Mouse (Mus musculus): ENCODE measurements around the gene Gabpb2. TPM values are rescaled to one million over a fixed set of nuclear protein-coding genes. Genes with fewer than 3 reads are reported as not detected.

Gene Gabpb2
- polyA plus RNA-seq (2012; rRNA removed) (10.4 and 14.3 TPM in 2 replicates), polyA plus RNA-seq (2014; fragmentation: Nextera tagmentation; extraction: Ambion mirVana) (5.1 and 6.9 TPM in 2 replicates)

- H3K27me3 ChIP-seq (ENCODE audit: control insufficient read depth, insufficient read depth, low read length), result no peaks in the 10 kb centered on the region
- no peaks in the 10 kb centered on the region for H3K9me3 ChIP-seq (ENCODE audit: control insufficient read depth, low read length)
- WGBS (ENCODE audit: insufficient replicate concordance), result under 1% methylated on average over 56 of the region's 56 CpGs
- ATAC-seq (ENCODE audit: insufficient read depth) (peak; percentile 85), DNase-seq (ENCODE audit: low read depth in 3 of 3, low spot score in 3 of 3) (peak; percentile 83 to 87 (median 84))
- peak within 1 kb of the TSS; percentile 82 for H3K4me2 ChIP-seq (ENCODE audit: low read depth)
- peak within 1 kb of the TSS; percentile 91 for H3K27ac ChIP-seq
- peak within 1 kb of the TSS; percentile 95 for H3K9ac ChIP-seq (replicated peaks)
- peak within 1 kb of the TSS; percentile 80 to 87 for H3K4me3 ChIP-seq (ENCODE audit: insufficient read depth in 1 of 2, low read depth in 2 of 2, low read length in 2 of 2)
- peak; percentile 63 for TF ChIP-seq EP300 (IDR thresholded peaks at IDR 0.05; ENCODE audit: low read depth)
- TF ChIP-seq CTCF (IDR thresholded peaks at IDR 0.05; ENCODE audit: low read depth), result peak; percentile 98
- H3K4me1 ChIP-seq (replicated peaks; ENCODE audit: control insufficient read depth in 2 of 2, insufficient read depth in 2 of 2, low read length in 1 of 2), result peaks cover 13 to 22% of the 10 kb centered on the region in 2 experiments
- H3K36me3 ChIP-seq (replicated peaks; ENCODE audit: control insufficient read depth, insufficient read depth, low read depth), result peaks cover 18% of the 10 kb centered on the region
Observed at GRCm38 (mm10) chr3:95217255-95218134, at the start of gene Gabpb2. TSS of gene Gabpb2 (minus strand) at chr3:95217916.

- peaks cover 3% of the 10 kb centered on the region for H3K36me3 ChIP-seq (replicated peaks; ENCODE audit: control insufficient read depth, insufficient read depth, low read depth)
- ATAC-seq (ENCODE audit: insufficient read depth), result no peak
- 83% methylated on average over 3 of the region's 3 CpGs for WGBS (ENCODE audit: insufficient replicate concordance)
- no peak overlapping the region for H3K9ac ChIP-seq (replicated peaks)
- H3K27me3 ChIP-seq (ENCODE audit: control insufficient read depth, insufficient read depth, low read length), result no peaks in the 10 kb centered on the region
- TF ChIP-seq EP300 (IDR thresholded peaks at IDR 0.05; ENCODE audit: low read depth) (no peak), CTCF (IDR thresholded peaks at IDR 0.05; ENCODE audit: low read depth) (no peak)
- no peaks in the 10 kb centered on the region; a peak in 1 of 4 replicates for H3K4me1 ChIP-seq (replicated peaks; ENCODE audit: control insufficient read depth in 2 of 2, insufficient read depth in 2 of 2, low read length in 1 of 2)
- no peak overlapping the region for H3K4me3 ChIP-seq (ENCODE audit: insufficient read depth in 1 of 2, low read depth in 2 of 2, low read length in 2 of 2)
- H3K27ac ChIP-seq, result no peak overlapping the region
- H3K9me3 ChIP-seq (ENCODE audit: control insufficient read depth, low read length), result no peaks in the 10 kb centered on the region
- DNase-seq (ENCODE audit: low read depth in 3 of 3, low spot score in 3 of 3), result no peak
- H3K4me2 ChIP-seq (ENCODE audit: low read depth), result no peak overlapping the region
Observed at GRCm38 (mm10) chr3:95266052-95266451, 48.3 kb upstream of the Gabpb2 start.

GRCm38 (mm10) chr3:95264724-95265123, 47.0 kb upstream of the Gabpb2 start:
- Histone ChIP-seq H3K4me1 (replicated peaks; ENCODE audit: control insufficient read depth in 2 of 2, insufficient read depth in 2 of 2, low read length in 1 of 2) (no peaks in the 10 kb centered on the region; a peak in 1 of 4 replicates), H3K9me3 (ENCODE audit: control insufficient read depth, low read length) (no peaks in the 10 kb centered on the region), H3K4me2 (ENCODE audit: low read depth) (no peak overlapping the region), H3K27me3 (ENCODE audit: control insufficient read depth, insufficient read depth, low read length) (no peaks in the 10 kb centered on the region), H3K9ac (replicated peaks) (no peak overlapping the region), H3K27ac (no peak overlapping the region), H3K36me3 (replicated peaks; ENCODE audit: control insufficient read depth, insufficient read depth, low read depth) (peaks cover 3% of the 10 kb centered on the region), H3K4me3 (ENCODE audit: insufficient read depth in 1 of 2, low read depth in 2 of 2, low read length in 2 of 2) (no peak overlapping the region)
- DNase-seq (ENCODE audit: low read depth in 3 of 3, low spot score in 3 of 3) (no peak), ATAC-seq (ENCODE audit: insufficient read depth) (no peak)
- TF ChIP-seq CTCF (IDR thresholded peaks at IDR 0.05; ENCODE audit: low read depth), result no peak
- TF ChIP-seq EP300 (IDR thresholded peaks at IDR 0.05; ENCODE audit: low read depth), result no peak
- WGBS (ENCODE audit: insufficient replicate concordance), result 70% methylated on average over 1 of the region's 1 CpGs

- peak; percentile 47 to 57 (median 57) for DNase-seq (ENCODE audit: low read depth in 3 of 3, low spot score in 3 of 3)
- no peaks in the 10 kb centered on the region for H3K9me3 ChIP-seq (ENCODE audit: control insufficient read depth, low read length)
- ATAC-seq (ENCODE audit: insufficient read depth), result peak; percentile 78
- H3K36me3 ChIP-seq (replicated peaks; ENCODE audit: control insufficient read depth, insufficient read depth, low read depth), result peaks cover 8% of the 10 kb centered on the region
- no peaks in the 10 kb centered on the region; a peak in 1 of 4 replicates for H3K4me1 ChIP-seq (replicated peaks; ENCODE audit: control insufficient read depth in 2 of 2, insufficient read depth in 2 of 2, low read length in 1 of 2)
- peak overlapping the region; percentile 13; the same call in 1 of the 2 replicates for H3K4me2 ChIP-seq (ENCODE audit: low read depth)
- H3K27ac ChIP-seq, result no peak overlapping the region
- H3K4me3 ChIP-seq (ENCODE audit: insufficient read depth in 1 of 2, low read depth in 2 of 2, low read length in 2 of 2), result no peak overlapping the region
- no peak overlapping the region for H3K9ac ChIP-seq (replicated peaks)
- no peaks in the 10 kb centered on the region for H3K27me3 ChIP-seq (ENCODE audit: control insufficient read depth, insufficient read depth, low read length)
- WGBS (ENCODE audit: insufficient replicate concordance), result 34% methylated on average over 11 of the region's 11 CpGs
- TF ChIP-seq CTCF (IDR thresholded peaks at IDR 0.05; ENCODE audit: low read depth) (peak; percentile 91), EP300 (IDR thresholded peaks at IDR 0.05; ENCODE audit: low read depth) (no peak)
Observed at GRCm38 (mm10) chr3:95263089-95263739, 45.5 kb upstream of the Gabpb2 start.

- 78% methylated on average over 4 of the region's 4 CpGs for WGBS (ENCODE audit: insufficient replicate concordance)
- TF ChIP-seq CTCF (IDR thresholded peaks at IDR 0.05; ENCODE audit: low read depth) (no peak), EP300 (IDR thresholded peaks at IDR 0.05; ENCODE audit: low read depth) (no peak)
Observed at GRCm38 (mm10) chr3:95261975-95262374, 44.3 kb upstream of the Gabpb2 start.

More at GRCm38 (mm10) chr3:95261975-95262374, 44.3 kb upstream of the Gabpb2 start:
- ATAC-seq (ENCODE audit: insufficient read depth) (no peak), DNase-seq (ENCODE audit: low read depth in 3 of 3, low spot score in 3 of 3) (no peak)
- H3K9ac ChIP-seq (replicated peaks), result no peak overlapping the region
- H3K4me1 ChIP-seq (replicated peaks; ENCODE audit: control insufficient read depth in 2 of 2, insufficient read depth in 2 of 2, low read length in 1 of 2), result no peaks in the 10 kb centered on the region; a peak in 1 of 4 replicates
- no peaks in the 10 kb centered on the region for H3K9me3 ChIP-seq (ENCODE audit: control insufficient read depth, low read length)
- no peaks in the 10 kb centered on the region for H3K27me3 ChIP-seq (ENCODE audit: control insufficient read depth, insufficient read depth, low read length)
- no peak overlapping the region for H3K4me2 ChIP-seq (ENCODE audit: low read depth)
- peaks cover 14% of the 10 kb centered on the region for H3K36me3 ChIP-seq (replicated peaks; ENCODE audit: control insufficient read depth, insufficient read depth, low read depth)
- H3K27ac ChIP-seq, result no peak overlapping the region
- H3K4me3 ChIP-seq (ENCODE audit: insufficient read depth in 1 of 2, low read depth in 2 of 2, low read length in 2 of 2), result no peak overlapping the region

Measured in liver, embryonic 14.5 days (tissue).